Mouse (Mus musculus): ENCODE data around the gene Kcnk4. TPM values are rescaled to one million over a fixed set of nuclear protein-coding genes. Genes with fewer than 3 reads are reported as not detected.
"Not testable (repeated sequence)": the region's sequence is repeated elsewhere in the genome, so short reads cannot be mapped to it uniquely, and the experiment has no call there.

Kcnk4 gene
- total RNA-seq, 2 experiments from 2014 or later, result 0.27 TPM; not detected in 1

- intact Hi-C loops (cut with DNase I), result no loop called here
- no peak for DNase-seq
Measured at GRCm38 (mm10) chr19:6905498-6906159, 28.7 kb downstream of the Kcnk4 start.

DNA sequence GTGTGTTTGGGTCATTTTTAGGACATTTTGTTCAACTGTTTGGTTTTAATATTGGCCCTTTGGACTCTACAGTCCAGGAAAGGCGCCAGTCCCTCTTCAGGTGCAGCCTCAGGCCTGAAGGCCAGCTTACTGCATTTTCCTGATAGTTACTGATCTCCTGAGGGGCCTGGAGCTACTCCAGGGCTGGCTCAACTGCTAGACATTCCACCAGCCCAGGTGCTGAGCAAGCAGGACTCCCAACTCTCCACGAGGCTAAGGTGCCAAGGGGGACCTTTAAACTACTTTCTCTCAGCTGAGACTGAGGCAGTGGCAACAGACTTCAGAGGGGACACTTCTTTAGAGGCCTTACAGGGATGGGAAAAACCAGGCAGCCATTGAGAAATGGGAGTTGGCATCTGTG is 29.5 kb downstream of the Kcnk4 start:
- no peak for DNase-seq
- intact Hi-C loops (cut with DNase I), result no loop called here

DNA sequence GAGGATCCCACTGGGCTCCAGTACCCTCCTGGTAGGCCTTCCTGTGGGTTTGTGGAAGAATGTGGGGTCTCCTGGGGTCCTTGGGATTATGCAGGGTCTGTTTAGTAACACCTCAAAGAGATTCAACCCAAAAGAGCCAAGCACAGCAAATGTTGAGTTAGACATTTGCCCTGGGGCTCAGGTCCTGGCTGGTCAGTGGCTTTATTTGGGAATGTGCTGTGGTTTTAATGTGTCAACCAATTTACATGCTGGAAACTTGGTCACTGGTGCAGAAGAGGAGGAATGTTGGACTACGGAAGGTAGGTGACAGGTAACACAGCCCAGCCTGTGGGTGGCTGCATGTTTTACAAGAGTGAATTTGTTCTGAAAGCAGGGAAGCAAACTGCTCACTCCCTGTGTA is 31.3 kb downstream of the Kcnk4 start:
- intact Hi-C loops (cut with DNase I), result no loop called here
- DNase-seq, result no peak

DNA sequence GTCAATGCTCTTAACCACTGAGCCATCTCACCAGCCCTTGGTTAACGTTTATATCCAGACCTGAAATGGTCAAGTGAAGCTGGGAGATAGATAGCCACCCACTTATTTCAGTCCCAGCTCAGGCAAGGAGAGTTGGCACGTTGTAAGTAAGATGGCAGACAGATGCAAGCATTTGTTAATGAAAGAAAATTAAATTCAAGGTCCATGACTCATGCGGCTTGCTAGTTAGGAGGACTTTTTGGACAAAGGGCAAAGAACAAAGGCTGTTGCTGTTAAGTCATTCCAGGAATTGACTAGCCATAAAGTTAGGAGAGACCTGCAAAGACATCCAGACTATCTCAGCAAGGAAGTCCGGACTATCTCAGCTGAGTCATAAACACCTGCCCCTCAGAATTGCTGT is 34.7 kb downstream of the Kcnk4 start:
- DNase-seq, result no peak
- intact Hi-C loops (cut with DNase I), result no loop called here

- intact Hi-C loops (cut with DNase I); DNase-seq: not testable (repeated sequence)
Measured at GRCm38 (mm10) chr19:6895608-6896305, 38.6 kb downstream of the Kcnk4 start.

- intact Hi-C loops (cut with DNase I), result no loop called here
- DNase-seq, result no peak
Measured at GRCm38 (mm10) chr19:6893731-6894451, 40.4 kb downstream of the Kcnk4 start.

- intact Hi-C loops (cut with DNase I), result no loop called here
- no peak for DNase-seq
Measured at GRCm38 (mm10) chr19:6892512-6892911, 41.8 kb downstream of the Kcnk4 start.

- intact Hi-C loops (cut with DNase I), result no loop called here
- DNase-seq, result no peak
Measured at GRCm38 (mm10) chr19:6877965-6878364, 56.4 kb downstream of the Kcnk4 start.

DNA sequence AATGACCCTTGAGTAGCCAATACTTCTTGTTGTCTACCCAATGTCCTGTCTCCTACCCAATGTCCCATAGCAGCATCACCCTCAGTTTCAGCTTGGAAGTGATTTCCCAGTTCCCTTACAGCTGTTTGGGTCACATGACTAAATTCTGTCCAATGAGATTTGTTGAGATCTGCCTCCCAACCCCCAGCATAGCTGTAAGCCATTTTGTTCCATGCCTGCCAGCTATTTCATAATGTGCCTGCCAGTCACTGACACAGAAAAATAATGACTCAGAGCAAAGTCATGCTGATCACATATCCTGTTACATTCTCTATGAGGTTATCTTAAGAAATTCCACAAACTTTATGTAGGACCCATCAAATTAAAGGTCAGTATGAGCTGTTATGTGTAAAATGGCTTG is 57.5 kb downstream of the Kcnk4 start:
- intact Hi-C loops (cut with DNase I), result no loop called here
- no peak for DNase-seq

DNA sequence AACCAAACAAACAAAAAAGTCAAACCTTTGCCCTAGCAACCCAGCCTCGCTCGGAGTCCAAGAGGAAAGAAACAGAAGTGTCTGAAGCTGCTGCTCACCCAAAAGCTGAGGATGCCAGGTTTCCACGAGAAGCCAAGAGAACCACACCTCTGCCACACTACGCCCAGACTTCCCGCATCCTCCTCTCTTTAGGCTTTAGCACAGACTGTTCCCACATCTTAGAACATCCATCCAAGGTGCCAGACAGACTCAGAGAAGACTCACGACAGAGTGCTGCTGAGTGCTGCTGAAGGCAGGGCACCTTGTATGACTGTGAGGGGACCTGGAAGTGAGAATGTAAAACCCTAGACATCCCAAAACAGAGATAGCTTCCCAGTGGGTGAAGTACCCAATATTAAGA is 58.5 kb downstream of the Kcnk4 start:
- intact Hi-C loops (cut with DNase I), result no loop called here
- DNase-seq, result no peak

- intact Hi-C loops (cut with DNase I), result no loop called here
- no peak for DNase-seq
Measured at GRCm38 (mm10) chr19:6874257-6874656, 60.1 kb downstream of the Kcnk4 start.

Small RNA genes lying within 50 kb of the gene (microRNA-seq; reads per million reads assigned to microRNA genes)
- gene Mir6990, result 5.2 to 8.7 reads per million in 2 experiments

Other genes starting within 250 kb of the Kcnk4 start
- 10 to 100 TPM; 22.7 to 25.9 TPM for gene Rps6ka4, start 93.9 kb downstream of the Kcnk4 start, total RNA-seq (2021)
- gene Ccdc88b, start 76.3 kb downstream of the Kcnk4 start, total RNA-seq (2021), result 1 to 10 TPM in 1 of 2 experiments, under 1 TPM in 1; 0.69 to 1.2 TPM
- 10 to 100 TPM; 26.2 to 34.2 TPM for gene Trmt112, start 24.8 kb downstream of the Kcnk4 start, total RNA-seq (2021)
- gene Prdx5, start 24.4 kb downstream of the Kcnk4 start, total RNA-seq (2021), result 100 to 1,000 TPM; 455 to 461 TPM
- gene Esrra, start 12.7 kb downstream of the Kcnk4 start, total RNA-seq (2021), result 100 to 1,000 TPM; 122 to 125 TPM
- not detected for gene Catsperz, start 9.1 kb downstream of the Kcnk4 start, total RNA-seq (2021)
- 10 to 100 TPM; 30.8 to 34.1 TPM for gene Bad, start 7.3 kb upstream of the Kcnk4 start, total RNA-seq (2021)
- 10 to 100 TPM; 28.8 to 32.4 TPM for gene Gpr137, start 8.0 kb upstream of the Kcnk4 start, total RNA-seq (2021)
- 100 to 1,000 TPM; 168 to 180 TPM for gene Ppp1r14b, start 40.5 kb upstream of the Kcnk4 start, total RNA-seq (2021)
- 10 to 100 TPM; 18.1 to 19.3 TPM for gene Plcb3, start 42.0 kb upstream of the Kcnk4 start, total RNA-seq (2021)
- gene Fkbp2, start 46.0 kb upstream of the Kcnk4 start, total RNA-seq (2021), result 10 to 100 TPM; 14.7 to 19.0 TPM
- 100 to 1,000 TPM; 284 to 285 TPM for gene Vegfb, start 53.1 kb upstream of the Kcnk4 start, total RNA-seq (2021)
- gene Dnajc4, start 58.1 kb upstream of the Kcnk4 start, total RNA-seq (2021), result 10 to 100 TPM; 59.4 to 62.4 TPM
- gene Nudt22, start 61.6 kb upstream of the Kcnk4 start, total RNA-seq (2021), result 10 to 100 TPM; 27.3 to 29.7 TPM
- 10 to 100 TPM; 21.2 to 21.9 TPM for gene Trpt1, start 61.6 kb upstream of the Kcnk4 start, total RNA-seq (2021)
- gene Fermt3, start 85.0 kb upstream of the Kcnk4 start, total RNA-seq (2021), result 1 to 10 TPM; 5.2 to 6.6 TPM
- 100 to 1,000 TPM; 104 to 117 TPM for gene Stip1, start 105.5 kb upstream of the Kcnk4 start, total RNA-seq (2021)
- 100 to 1,000 TPM; 168 to 172 TPM for gene Macrod1, start 122.3 kb upstream of the Kcnk4 start, total RNA-seq (2021)
- gene Flrt1, start 171.2 kb upstream of the Kcnk4 start, total RNA-seq (2021), result 1 to 10 TPM; 1.2 to 1.3 TPM